Mouse (Mus musculus): ENCODE measurements around the gene Fam76b.

- no peak for TF ChIP-seq HCFC1 (IDR thresholded peaks at IDR 0.05; ENCODE audit: borderline replicate concordance, insufficient read depth, low read length)
- TF ChIP-seq CHD2 (IDR thresholded peaks at IDR 0.05; ENCODE audit: low read depth, low read length), result no peak
These were observed 47.8 kb downstream of the Fam76b start for GRCm38 (mm10) chr9:13875340-13875739.

Data from ES-E14 (cell line).